Mouse (Mus musculus) spleen, adult 2 months (tissue): ENCODE data around the gene Pbx1. TPM values are rescaled to one million over a fixed set of nuclear protein-coding genes. Genes with fewer than 3 reads are reported as not detected.

Source experiments
- DNase-seq, 2 experiments: peaks; one replicate each; pipeline versions ENCODE4 v3.0.0 to v3.0.0-alpha.2; 2012 to 2021; ENCODE audit warnings: low spot score in 2 of 2, low read depth in 1 of 2
- H3K27ac ChIP-seq: fragments of 200-500 bp; 2 replicates; pipeline ENCODE4 v1.5.1; 2012; ENCODE audit warnings: low read length, inconsistent platforms; ENCODE audit not compliant: insufficient read depth
- H3K27me3 ChIP-seq: fragments of 200-500 bp; 2 replicates; pipeline ENCODE4 v1.6.1; 2012; ENCODE audit warnings: mild to moderate bottlenecking, moderate library complexity, low read length, inconsistent platforms; ENCODE audit not compliant: control insufficient read depth, insufficient read depth
- H3K36me3 ChIP-seq: fragments of 200-500 bp; 2 replicates; pipeline ENCODE4 v1.6.1; 2012; ENCODE audit warnings: mild to moderate bottlenecking, low read length, inconsistent platforms; ENCODE audit not compliant: control insufficient read depth, insufficient read depth
- H3K4me1 ChIP-seq: fragments of 200-500 bp; 2 replicates; pipeline ENCODE4 v1.6.1; 2011; ENCODE audit warnings: inconsistent platforms; ENCODE audit not compliant: control insufficient read depth, insufficient read depth, insufficient read length
- H3K4me3 ChIP-seq: fragments of 200-500 bp; 2 replicates; pipeline ENCODE4 v1.5.1; 2011; ENCODE audit warnings: mild to moderate bottlenecking, inconsistent platforms; ENCODE audit not compliant: insufficient read depth, insufficient read length; ENCODE audit errors: extremely low read depth
- CTCF ChIP-seq: fragments of 200-500 bp; IDR thresholded peaks from 2 replicates; pipeline ENCODE4 v1.5.1; 2011; ENCODE audit warnings: mild to moderate bottlenecking, inconsistent platforms; ENCODE audit not compliant: insufficient read depth, insufficient read length, insufficient replicate concordance; ENCODE audit errors: extremely low read depth
- POLR2A ChIP-seq: fragments of 200-500 bp; IDR thresholded peaks from 2 replicates; pipeline ENCODE4 v1.6.1; 2011; ENCODE audit warnings: low read depth, low read length, inconsistent platforms
- WGBS: fragments of 180-500 bp; shearing (Covaris S2); methylation state at CpG from one replicate; pipeline ENCODE4 v1.1.7; 2018; 5-methylcytosine and 5-hydroxymethylcytosine counted together
- polyA plus RNA-seq: library from polyadenylated mRNA; depleted of rRNA; stranded (reverse); fragments of >200 nt; gene quantifications from 2 replicates; pipeline ENCODE4 v1.2.3, GENCODE M21; 2012

Gene Pbx1
- polyA plus RNA-seq, 1 experiment, result 9.2 TPM

- Histone ChIP-seq H3K4me1 (no peaks in the 10 kb centered on the region; the same call in 1 of the 2 replicates), H3K36me3 (no peaks in the 10 kb centered on the region), H3K27ac (no peak overlapping the region), H3K27me3 (peaks cover 2% of the 10 kb centered on the region; the same call in 1 of the 2 replicates), H3K4me3 (no peak overlapping the region)
- DNase-seq, result no peak
- 89% methylated on average over 9 of the region's 9 CpGs for WGBS
- TF ChIP-seq POLR2A, result no peak
- TF ChIP-seq CTCF, result no peak
These were observed 5.2 kb downstream of the Pbx1 start for GRCm38 (mm10) chr1:168426900-168427299.

GRCm38 (mm10) chr1:168426281-168426680 is 5.8 kb downstream of the Pbx1 start:
- peaks cover 1% of the 10 kb centered on the region; the same call in 1 of the 2 replicates for H3K27me3 ChIP-seq
- TF ChIP-seq CTCF, result no peak
- no peak for TF ChIP-seq POLR2A
- WGBS, result 76% methylated on average over 7 of the region's 7 CpGs
- no peak for DNase-seq
- H3K36me3 ChIP-seq, result no peaks in the 10 kb centered on the region
- H3K27ac ChIP-seq, result no peak overlapping the region
- H3K4me3 ChIP-seq, result no peak overlapping the region
- H3K4me1 ChIP-seq, result no peaks in the 10 kb centered on the region; the same call in 1 of the 2 replicates

DNA sequence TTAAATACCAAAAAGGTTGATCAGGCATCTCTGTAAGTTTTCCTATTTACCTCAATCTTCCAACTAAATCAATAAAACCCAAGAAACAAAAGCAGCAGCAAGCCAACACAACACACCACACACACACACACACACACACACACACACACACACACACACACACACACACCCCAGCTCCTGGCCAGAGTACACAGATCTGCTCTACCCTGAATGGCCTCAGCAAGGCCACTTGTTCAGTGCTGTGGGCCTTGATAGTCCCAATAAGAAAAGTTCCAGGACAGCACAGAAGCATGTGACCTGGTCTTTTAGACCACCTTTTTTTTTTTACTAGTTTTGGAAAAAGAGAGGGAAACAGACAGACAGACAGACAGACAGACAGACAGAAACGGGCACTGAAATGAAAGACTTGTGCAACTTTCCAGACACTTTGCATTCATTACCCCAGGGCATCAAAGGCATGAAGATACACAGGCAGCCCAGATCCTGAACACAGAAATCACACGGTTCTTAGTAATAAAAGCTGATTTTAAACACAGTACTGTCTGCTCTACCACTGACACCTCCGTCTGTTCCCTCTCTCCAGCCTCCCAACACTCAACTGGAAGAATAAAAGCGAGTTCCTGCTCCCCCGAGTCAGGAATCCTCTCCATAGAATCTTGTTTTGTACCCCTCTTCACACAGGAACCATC is 6.9 kb downstream of the Pbx1 start:
- no peaks in the 10 kb centered on the region for H3K4me1 ChIP-seq
- 82% methylated on average over 5 of the region's 5 CpGs for WGBS
- no peaks in the 10 kb centered on the region for H3K27me3 ChIP-seq
- DNase-seq, result no peak
- TF ChIP-seq POLR2A, result no peak
- TF ChIP-seq CTCF, result no peak
- no peak overlapping the region for H3K27ac ChIP-seq
- no peaks in the 10 kb centered on the region for H3K36me3 ChIP-seq
- no peak overlapping the region for H3K4me3 ChIP-seq

DNA sequence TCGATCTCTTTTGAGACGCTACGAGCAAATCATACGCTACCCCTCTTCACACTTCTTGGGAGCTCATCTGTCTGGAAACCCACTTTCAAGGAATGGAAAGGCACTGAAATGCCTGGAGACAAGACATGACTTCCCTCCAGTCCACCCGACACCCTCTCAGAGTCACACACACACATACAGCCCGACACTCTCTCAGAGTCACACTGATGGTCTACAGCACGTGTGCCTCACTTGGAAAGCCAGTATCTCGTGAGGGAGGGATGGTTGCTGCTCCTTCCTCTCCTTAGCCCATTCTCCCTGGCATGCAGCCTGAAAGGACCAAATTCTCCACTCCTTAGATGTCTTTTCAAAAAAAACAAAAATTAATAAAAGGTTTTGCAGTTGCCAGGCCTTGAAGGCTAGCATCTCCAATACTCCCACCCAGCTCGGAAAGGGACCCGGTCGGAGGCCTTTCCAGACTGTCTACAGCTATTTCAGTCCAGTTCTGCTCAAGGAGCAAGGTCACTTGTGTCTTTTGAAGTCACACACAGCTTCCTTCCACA is 8.6 kb downstream of the Pbx1 start:
- Histone ChIP-seq H3K27me3 (no peaks in the 10 kb centered on the region), H3K27ac (no peak overlapping the region), H3K4me3 (no peak overlapping the region), H3K36me3 (no peaks in the 10 kb centered on the region), H3K4me1 (no peaks in the 10 kb centered on the region)
- 86% methylated on average over 11 of the region's 11 CpGs for WGBS
- TF ChIP-seq POLR2A (no peak), CTCF (no peak)
- DNase-seq, result no peak

- H3K27me3 ChIP-seq, result no peaks in the 10 kb centered on the region
- no peak overlapping the region for H3K4me3 ChIP-seq
- no peaks in the 10 kb centered on the region for H3K4me1 ChIP-seq
- WGBS, result 84% methylated on average over 9 of the region's 9 CpGs
- DNase-seq, result no peak
- no peaks in the 10 kb centered on the region for H3K36me3 ChIP-seq
- TF ChIP-seq CTCF, result no peak
- no peak for TF ChIP-seq POLR2A
- H3K27ac ChIP-seq, result no peak overlapping the region
These were observed 13.2 kb downstream of the Pbx1 start for GRCm38 (mm10) chr1:168418903-168419302.

DNA sequence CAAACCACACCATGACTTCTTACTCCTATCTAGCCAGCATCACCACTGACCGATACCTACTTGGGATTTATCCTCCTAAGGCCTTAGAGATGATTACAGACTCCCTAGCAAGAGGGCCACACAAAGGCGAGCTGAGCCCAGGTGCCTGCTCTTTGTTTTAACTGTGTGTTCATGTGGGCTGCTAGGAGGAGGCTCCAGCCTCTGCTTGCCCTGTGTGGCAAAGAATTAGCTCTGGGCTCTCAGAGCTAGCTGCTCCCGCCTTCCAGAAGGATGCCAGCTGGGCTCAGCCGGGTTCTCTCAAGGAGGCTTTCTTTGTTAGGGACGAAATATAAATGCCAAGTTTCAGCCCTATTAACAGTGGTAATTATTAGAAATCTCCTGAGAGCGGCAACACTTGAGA is 14.4 kb downstream of the Pbx1 start:
- H3K27me3 ChIP-seq, result no peaks in the 10 kb centered on the region
- no peaks in the 10 kb centered on the region for H3K4me1 ChIP-seq
- H3K36me3 ChIP-seq, result no peaks in the 10 kb centered on the region
- 92% methylated on average over 6 of the region's 6 CpGs for WGBS
- no peak overlapping the region for H3K4me3 ChIP-seq
- DNase-seq, result no peak
- no peak overlapping the region for H3K27ac ChIP-seq
- TF ChIP-seq CTCF (no peak), POLR2A (no peak)
